Mouse (Mus musculus) lung, adult 2 months (tissue): ENCODE data around the gene Zfhx3. TPM values are rescaled to one million over a fixed set of nuclear protein-coding genes. Genes with fewer than 3 reads are reported as not detected.

ENCODE experiments used
- DNase-seq: peaks from one replicate; pipeline ENCODE4 v3.0.0; 2022
- H3K4me1 ChIP-seq: fragments of 200-500 bp; 2 replicates; pipeline ENCODE4 v1.6.1; 2011; ENCODE audit warnings: low read length; ENCODE audit not compliant: control insufficient read depth, insufficient read depth
- H3K4me3 ChIP-seq: fragments of 200-500 bp; replicated peaks from 2 replicates; pipeline ENCODE3; 2011; ENCODE audit warnings: low read depth, mild to moderate bottlenecking, control low read depth, low read length; ENCODE audit errors: extremely low read depth
- CTCF ChIP-seq: fragments of 200-500 bp; IDR thresholded peaks from 2 replicates; pipeline ENCODE4 v1.5.1; 2011; ENCODE audit warnings: mild to moderate bottlenecking, low read length, control low read depth; ENCODE audit not compliant: insufficient read depth
- POLR2A ChIP-seq: fragments of 200-500 bp; IDR thresholded peaks from 2 replicates; pipeline ENCODE4 v1.6.1; 2011; ENCODE audit warnings: low read depth, mild to moderate bottlenecking, control low read depth, low read length, borderline replicate concordance; ENCODE audit errors: extremely low read depth
- WGBS: fragments of 180-500 bp; shearing (Covaris S2); methylation state at CpG from one replicate; pipeline ENCODE4 v1.1.7; 2018; 5-methylcytosine and 5-hydroxymethylcytosine counted together
- polyA plus RNA-seq: library from polyadenylated mRNA; depleted of rRNA; stranded (reverse); fragments of >200 nt; gene quantifications from 2 replicates; pipeline ENCODE4 v1.2.3, GENCODE M21; 2012

Zfhx3 gene
- polyA plus RNA-seq, 1 experiment, result 8.0 TPM

DNA sequence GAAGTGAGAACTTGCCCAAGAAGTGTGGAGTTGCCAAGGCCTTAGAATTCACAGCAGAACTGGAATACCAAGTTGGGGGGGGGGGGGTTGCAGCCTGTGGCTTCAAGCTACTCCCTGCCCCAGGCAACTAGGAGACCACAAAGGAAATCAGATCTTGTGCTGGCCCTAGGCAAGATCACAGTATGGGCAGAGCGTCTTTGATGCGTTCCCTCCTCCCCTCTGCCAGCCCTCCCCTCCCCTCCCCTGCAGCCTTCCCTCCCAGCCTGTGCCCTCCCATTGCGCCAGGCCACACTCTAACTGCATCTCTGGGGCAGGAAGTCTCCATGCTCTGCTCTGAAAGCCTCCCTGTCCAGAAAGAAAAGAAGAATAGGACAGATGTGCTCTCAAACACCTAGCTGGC, 691.8 kb downstream of the Zfhx3 start:
- H3K4me3 ChIP-seq, result no peak overlapping the region
- DNase-seq, result no peak
- WGBS, result 56% methylated on average over 3 of the region's 3 CpGs
- no peak for TF ChIP-seq CTCF
- no peaks in the 10 kb centered on the region for H3K4me1 ChIP-seq

DNA sequence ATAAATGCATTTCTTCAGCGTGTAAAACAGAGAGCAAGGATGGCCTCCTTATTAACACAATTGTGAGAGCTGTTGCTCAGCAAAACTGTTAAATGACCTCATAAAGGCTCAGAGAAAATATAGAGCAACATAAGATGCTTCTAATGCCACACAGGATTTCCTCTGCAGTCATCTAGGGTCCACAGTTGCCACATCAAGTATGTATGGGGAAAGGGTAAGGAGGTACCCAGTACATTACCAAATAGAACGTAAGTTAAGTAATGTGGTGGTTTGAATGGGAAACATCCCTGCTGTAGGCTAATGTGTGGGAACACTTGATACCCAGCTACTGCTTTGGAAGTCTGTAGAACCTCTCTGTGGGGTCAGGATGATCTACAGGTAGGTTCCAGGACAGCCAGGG, 695.4 kb downstream of the Zfhx3 start:
- H3K4me1 ChIP-seq, result no peaks in the 10 kb centered on the region
- no peak for DNase-seq
- TF ChIP-seq POLR2A, result no peak
- TF ChIP-seq CTCF, result no peak
- WGBS, result 89% methylated on average over 2 of the region's 2 CpGs
- no peak overlapping the region for H3K4me3 ChIP-seq

DNA sequence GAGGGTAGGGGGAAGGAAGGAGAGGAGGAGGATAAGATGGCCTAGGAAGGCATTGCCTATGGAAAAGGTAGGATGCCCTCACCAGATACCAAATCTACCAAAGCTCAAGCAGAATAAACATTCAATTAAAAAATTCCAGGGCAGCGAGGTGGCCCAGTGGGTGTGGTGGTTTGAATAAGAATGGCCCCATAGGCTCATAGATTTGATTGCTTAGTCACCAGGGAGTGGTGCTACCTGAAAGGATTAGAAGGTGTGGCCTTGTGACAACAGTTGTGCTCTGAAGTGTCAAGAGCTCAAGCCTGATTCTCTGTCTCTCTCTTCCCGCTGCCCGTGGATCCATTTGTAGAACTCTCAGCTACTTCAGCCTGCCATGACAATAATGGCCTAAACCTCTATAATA, 703.2 kb downstream of the Zfhx3 start:
- H3K4me3 ChIP-seq, result no peak overlapping the region
- peaks cover 5% of the 10 kb centered on the region; the same call in 1 of the 2 replicates for H3K4me1 ChIP-seq
- WGBS, result 80% methylated on average over 3 of the region's 3 CpGs
- TF ChIP-seq POLR2A (no peak), CTCF (no peak)
- no peak for DNase-seq

GRCm38 (mm10) chr8:108647556-108647955, 705.1 kb downstream of the Zfhx3 start:
- TF ChIP-seq POLR2A, result no peak
- no peak for TF ChIP-seq CTCF
- peak; percentile 19 for DNase-seq
- 20% methylated on average over 8 of the region's 8 CpGs for WGBS

GRCm38 (mm10) chr8:108648993-108649392, 706.5 kb downstream of the Zfhx3 start:
- no peak for DNase-seq
- 60% methylated on average over 6 of the region's 6 CpGs for WGBS

More at GRCm38 (mm10) chr8:108647556-108647955, 705.1 kb downstream of the Zfhx3 start:
- H3K4me1 ChIP-seq, result peaks cover 5% of the 10 kb centered on the region; the same call in 1 of the 2 replicates
- no peak overlapping the region for H3K4me3 ChIP-seq

GRCm38 (mm10) chr8:108650837-108651236, 708.4 kb downstream of the Zfhx3 start:
- no peak for DNase-seq
- TF ChIP-seq CTCF (no peak), POLR2A (no peak)
- 51% methylated on average over 8 of the region's 8 CpGs for WGBS
- Histone ChIP-seq H3K4me3 (peak overlapping the region; percentile 6), H3K4me1 (peaks cover 5% of the 10 kb centered on the region; the same call in 1 of the 2 replicates)

More at GRCm38 (mm10) chr8:108648993-108649392, 706.5 kb downstream of the Zfhx3 start:
- Histone ChIP-seq H3K4me3 (no peak overlapping the region), H3K4me1 (peaks cover 5% of the 10 kb centered on the region; the same call in 1 of the 2 replicates)
- no peak for TF ChIP-seq POLR2A
- TF ChIP-seq CTCF, result no peak

DNA sequence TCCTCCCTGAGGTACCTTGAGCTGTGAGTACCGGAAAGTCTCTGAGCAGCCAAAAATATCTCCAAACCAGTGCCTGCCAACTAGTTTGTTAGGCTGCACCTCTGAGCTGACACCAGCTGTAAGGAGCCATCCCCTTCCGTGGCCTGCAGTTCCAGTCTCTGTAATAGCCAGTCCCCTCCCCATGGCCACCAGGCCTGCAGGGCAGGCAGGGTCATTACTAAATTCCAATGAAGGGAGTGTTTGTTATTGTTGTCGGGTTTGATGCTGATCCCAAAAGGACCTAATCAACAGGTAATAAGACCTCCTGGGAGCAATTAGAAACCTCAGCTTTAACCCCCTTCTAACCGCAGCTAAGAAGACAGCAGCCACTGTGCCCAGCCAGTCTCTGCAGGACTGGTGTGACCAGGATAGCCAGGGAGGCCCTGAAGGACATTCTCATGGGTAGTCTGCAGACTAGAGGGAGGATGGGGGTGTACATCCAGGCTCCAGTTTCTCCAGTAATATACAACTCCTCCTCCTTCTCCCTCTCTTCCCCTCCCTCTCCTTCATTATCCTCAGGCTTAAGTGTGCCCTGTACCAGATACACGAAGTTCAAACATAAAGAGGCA, 719.1 kb downstream of the Zfhx3 start:
- DNase-seq, result no peak
- no peak for TF ChIP-seq POLR2A
- no peak for TF ChIP-seq CTCF
- Histone ChIP-seq H3K4me3 (no peak overlapping the region), H3K4me1 (no peaks in the 10 kb centered on the region)
- WGBS, result 70% methylated on average over 5 of the region's 5 CpGs

GRCm38 (mm10) chr8:108662766-108663165, 720.3 kb downstream of the Zfhx3 start:
- 56% methylated on average over 3 of the region's 3 CpGs for WGBS
- no peaks in the 10 kb centered on the region for H3K4me1 ChIP-seq
- no peak overlapping the region for H3K4me3 ChIP-seq
- no peak for TF ChIP-seq CTCF
- no peak for TF ChIP-seq POLR2A
- no peak for DNase-seq

- WGBS, result 90% methylated on average over 11 of the region's 11 CpGs
- no peak for DNase-seq
- no peak overlapping the region for H3K4me3 ChIP-seq
- TF ChIP-seq POLR2A (no peak), CTCF (no peak)
- H3K4me1 ChIP-seq, result no peaks in the 10 kb centered on the region
These were observed 729.6 kb downstream of the Zfhx3 start for GRCm38 (mm10) chr8:108671939-108672515.

DNA sequence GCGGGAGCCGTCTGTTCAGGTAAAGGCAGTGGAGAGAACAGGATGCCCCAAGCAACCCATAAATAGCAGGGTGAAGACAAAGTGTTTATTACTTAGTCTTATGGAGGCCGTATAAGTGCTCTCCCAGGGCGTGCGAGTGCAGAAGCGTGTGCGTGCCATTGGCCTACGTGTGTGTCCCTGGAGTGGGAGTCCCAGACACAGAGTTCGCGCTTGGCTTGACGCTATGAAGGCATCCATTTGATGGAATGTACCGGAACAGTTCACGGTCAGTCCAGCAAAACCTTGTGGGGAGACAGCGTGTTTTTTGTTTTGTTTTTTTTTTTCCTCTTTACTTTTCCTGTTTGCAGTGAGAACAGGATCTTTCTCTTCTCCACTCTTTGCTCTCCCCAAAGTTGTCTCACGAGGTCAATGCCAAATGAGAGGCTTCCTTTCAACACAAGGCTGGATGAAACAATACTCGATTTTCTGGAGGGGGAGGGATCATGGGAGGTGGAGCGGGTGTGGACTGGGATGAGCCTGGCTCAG, 732.6 kb downstream of the Zfhx3 start:
- 78% methylated on average over 17 of the region's 17 CpGs for WGBS
- DNase-seq, result no peak
- no peaks in the 10 kb centered on the region for H3K4me1 ChIP-seq
- TF ChIP-seq CTCF (no peak), POLR2A (no peak)
- no peak overlapping the region for H3K4me3 ChIP-seq
